Mouse (Mus musculus): ENCODE data around the gene Mms22l. TPM values are rescaled to one million over a fixed set of nuclear protein-coding genes. Genes with fewer than 3 reads are reported as not detected.

The Mms22l gene
- 2.5 and 2.7 TPM in 2 replicates for polyA plus RNA-seq (2012; rRNA removed; ENCODE audit: low replicate concordance)

DNA sequence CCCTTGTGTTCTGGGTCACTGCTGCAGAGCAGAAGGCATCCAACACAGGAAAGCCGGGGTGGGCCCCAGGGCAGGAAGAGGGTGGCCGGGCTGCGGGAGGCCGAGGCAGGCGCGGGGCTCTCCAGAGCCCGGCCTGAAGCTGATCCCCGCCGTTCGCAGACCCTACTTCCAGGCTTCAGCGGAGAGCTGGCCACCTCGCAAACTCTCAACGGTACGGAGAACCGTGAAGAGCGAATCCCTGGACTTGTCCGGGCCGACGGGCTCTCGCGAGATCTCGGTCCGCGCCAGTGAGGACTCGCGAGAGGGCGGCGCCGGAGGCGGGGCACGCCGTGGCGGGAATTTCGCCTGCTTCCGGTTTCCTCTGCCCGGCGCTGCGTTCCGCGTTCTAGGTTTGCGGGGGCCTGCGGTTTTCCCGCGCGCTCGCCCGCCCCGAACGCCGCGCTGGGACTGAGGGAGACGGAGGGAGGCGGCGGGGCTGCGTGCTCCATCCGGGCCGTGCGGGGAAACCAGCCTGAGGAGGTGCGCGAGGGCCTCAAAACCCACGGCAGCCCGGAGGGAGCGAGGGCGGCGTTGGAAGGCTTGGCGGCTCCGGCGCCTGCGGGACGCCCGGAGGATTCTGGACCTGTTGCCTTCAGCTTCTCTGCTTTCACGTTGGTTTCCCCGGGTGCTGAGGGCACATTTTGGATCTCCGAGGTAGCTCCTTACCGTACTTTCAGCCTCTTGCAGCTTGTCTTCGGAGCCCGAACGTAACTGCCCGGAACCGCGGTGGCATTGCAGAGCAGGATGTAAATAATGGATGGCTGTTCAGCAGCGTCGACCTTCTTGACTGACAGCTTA, at the start of gene Mms22l:
Gene Mms22l (plus strand): TSS at position 336 of the 837 bp plus-strand sequence.

Measured in mammary gland, adult 2 months (tissue).